Mouse (Mus musculus) hindbrain, embryonic 15.5 days (tissue): ENCODE data around the gene 6030445D17Rik. TPM values are rescaled to one million over a fixed set of nuclear protein-coding genes. Genes with fewer than 3 reads are reported as not detected.

ENCODE experiments used
- ATAC-seq: fragments of 200-750 bp; cut with Nextera tagmentation; 2 replicates; pipeline ENCODE4 v1.8.0; 2017; ENCODE audit warnings: low read depth, moderate number of reproducible peaks, moderate TSS enrichment; ENCODE audit not compliant: low FRiP score
- H3K27ac ChIP-seq: fragments of 300-500 bp; sonication (generic); replicated peaks from 2 replicates; pipeline ENCODE4 v1.5.1; 2015; ENCODE audit warnings: mild to moderate bottlenecking, inconsistent platforms
- H3K27me3 ChIP-seq: fragments of 300-500 bp; sonication (generic); 2 replicates; pipeline ENCODE4 v1.6.1; 2015; ENCODE audit warnings: control low read depth, inconsistent platforms
- H3K36me3 ChIP-seq: fragments of 300-500 bp; sonication (generic); 2 replicates; pipeline ENCODE4 v1.6.1; 2015; ENCODE audit warnings: control low read depth, inconsistent platforms
- H3K4me1 ChIP-seq: fragments of 300-500 bp; sonication (generic); replicated peaks from 2 replicates; pipeline ENCODE4 v1.6.1; 2015; ENCODE audit warnings: control low read depth, inconsistent platforms
- H3K4me2 ChIP-seq: fragments of 300-500 bp; sonication (generic); 2 replicates; pipeline ENCODE4 v1.6.1; 2015; ENCODE audit warnings: moderate library complexity, mild to moderate bottlenecking, inconsistent platforms
- H3K4me3 ChIP-seq: fragments of 300-500 bp; sonication (generic); 2 replicates; pipeline ENCODE4 v1.5.1; 2015; ENCODE audit warnings: mild to moderate bottlenecking, inconsistent platforms
- H3K9ac ChIP-seq: fragments of 300-500 bp; sonication (generic); 2 replicates; pipeline ENCODE4 v1.6.1; 2015; ENCODE audit warnings: inconsistent platforms
- H3K9me3 ChIP-seq: fragments of 300-500 bp; sonication (generic); 2 replicates; pipeline ENCODE4 v1.6.1; 2016; ENCODE audit warnings: control low read depth, inconsistent platforms
- WGBS: fragments of 180-500 bp; shearing (Covaris S2); methylation state at CpG from one replicate; pipeline ENCODE4 v1.1.7; 2015; 5-methylcytosine and 5-hydroxymethylcytosine counted together
- polyA plus RNA-seq: library from polyadenylated mRNA; unstranded; fragments of >200 nt; fragmentation: Nextera tagmentation; extraction: Ambion mirVana; gene quantifications from 2 replicates; pipeline ENCODE4 v1.2.1, GENCODE M21; 2015

6030445D17Rik gene
- polyA plus RNA-seq, 1 experiment from 2014 or later = 0.51 TPM

- H3K36me3 ChIP-seq = no peaks in the 10 kb centered on the region
Measured at GRCm38 (mm10) chr4:136505426-136506215, 43.6 kb downstream of the 6030445D17Rik start.

GRCm38 (mm10) chr4:136509857-136510256, 47.8 kb downstream of the 6030445D17Rik start:
- Histone ChIP-seq H3K9ac (no peak overlapping the region), H3K4me2 (no peak overlapping the region), H3K4me1 (peaks cover 4% of the 10 kb centered on the region), H3K27me3 (no peaks in the 10 kb centered on the region), H3K9me3 (no peaks in the 10 kb centered on the region), H3K36me3 (no peaks in the 10 kb centered on the region), H3K27ac (no peak overlapping the region), H3K4me3 (no peak overlapping the region)
- 87% methylated on average over 1 of the region's 1 CpGs for WGBS
- no peak for ATAC-seq

More at GRCm38 (mm10) chr4:136505426-136506215, 43.6 kb downstream of the 6030445D17Rik start:
- H3K27me3 ChIP-seq = no peaks in the 10 kb centered on the region
- WGBS = 50% methylated on average over 2 of the region's 2 CpGs
- ATAC-seq = no peak
- no peaks in the 10 kb centered on the region for H3K9me3 ChIP-seq
- H3K4me3 ChIP-seq = no peak overlapping the region
- H3K27ac ChIP-seq = no peak overlapping the region
- no peak overlapping the region for H3K4me2 ChIP-seq
- no peak overlapping the region for H3K9ac ChIP-seq
- no peaks in the 10 kb centered on the region for H3K4me1 ChIP-seq

GRCm38 (mm10) chr4:136511708-136512107, 49.7 kb downstream of the 6030445D17Rik start:
- ATAC-seq = no peak
- peaks cover 4% of the 10 kb centered on the region for H3K4me1 ChIP-seq
- no peaks in the 10 kb centered on the region for H3K9me3 ChIP-seq
- H3K27me3 ChIP-seq = no peaks in the 10 kb centered on the region
- H3K36me3 ChIP-seq = no peaks in the 10 kb centered on the region
- H3K4me2 ChIP-seq = no peak overlapping the region
- H3K27ac ChIP-seq = no peak overlapping the region
- H3K4me3 ChIP-seq = no peak overlapping the region
- H3K9ac ChIP-seq = no peak overlapping the region
- 55% methylated on average over 4 of the region's 4 CpGs for WGBS

- H3K36me3 ChIP-seq = no peaks in the 10 kb centered on the region
- ATAC-seq = no peak
- no peak overlapping the region for H3K4me2 ChIP-seq
- peaks cover 4% of the 10 kb centered on the region for H3K4me1 ChIP-seq
- H3K9ac ChIP-seq = no peak overlapping the region
- H3K27ac ChIP-seq = no peak overlapping the region
- no peaks in the 10 kb centered on the region for H3K9me3 ChIP-seq
- H3K4me3 ChIP-seq = no peak overlapping the region
- no peaks in the 10 kb centered on the region for H3K27me3 ChIP-seq
Measured at GRCm38 (mm10) chr4:136512905-136513304, 50.9 kb downstream of the 6030445D17Rik start.

Other genes starting within 250 kb of the 6030445D17Rik start
- gene Tcea3, start 214.5 kb upstream of the 6030445D17Rik start, polyA plus RNA-seq = 2.4 TPM in 2 replicates
- gene Zfp46, start 177.6 kb upstream of the 6030445D17Rik start, polyA plus RNA-seq = 38.8 and 41.3 TPM in 2 replicates
- gene Hnrnpr, start 151.3 kb upstream of the 6030445D17Rik start, polyA plus RNA-seq = 177 and 190 TPM in 2 replicates
- 1.9 and 3.3 TPM in 2 replicates for gene Htr1d, start 38.7 kb upstream of the 6030445D17Rik start, polyA plus RNA-seq
- 58.1 and 61.2 TPM in 2 replicates for gene Luzp1, start 7.5 kb downstream of the 6030445D17Rik start, polyA plus RNA-seq
- 59.5 and 64.7 TPM in 2 replicates for gene Kdm1a, start 140.5 kb downstream of the 6030445D17Rik start, polyA plus RNA-seq
- gene Tex46, start 148.2 kb downstream of the 6030445D17Rik start, polyA plus RNA-seq = not detected in 2 replicates
- gene Lactbl1, start 160.4 kb downstream of the 6030445D17Rik start, polyA plus RNA-seq = 0.06 and 0.17 TPM in 2 replicates